12 mouse cellular contexts compared by ENCODE assay signal in the genomic region with DNA sequence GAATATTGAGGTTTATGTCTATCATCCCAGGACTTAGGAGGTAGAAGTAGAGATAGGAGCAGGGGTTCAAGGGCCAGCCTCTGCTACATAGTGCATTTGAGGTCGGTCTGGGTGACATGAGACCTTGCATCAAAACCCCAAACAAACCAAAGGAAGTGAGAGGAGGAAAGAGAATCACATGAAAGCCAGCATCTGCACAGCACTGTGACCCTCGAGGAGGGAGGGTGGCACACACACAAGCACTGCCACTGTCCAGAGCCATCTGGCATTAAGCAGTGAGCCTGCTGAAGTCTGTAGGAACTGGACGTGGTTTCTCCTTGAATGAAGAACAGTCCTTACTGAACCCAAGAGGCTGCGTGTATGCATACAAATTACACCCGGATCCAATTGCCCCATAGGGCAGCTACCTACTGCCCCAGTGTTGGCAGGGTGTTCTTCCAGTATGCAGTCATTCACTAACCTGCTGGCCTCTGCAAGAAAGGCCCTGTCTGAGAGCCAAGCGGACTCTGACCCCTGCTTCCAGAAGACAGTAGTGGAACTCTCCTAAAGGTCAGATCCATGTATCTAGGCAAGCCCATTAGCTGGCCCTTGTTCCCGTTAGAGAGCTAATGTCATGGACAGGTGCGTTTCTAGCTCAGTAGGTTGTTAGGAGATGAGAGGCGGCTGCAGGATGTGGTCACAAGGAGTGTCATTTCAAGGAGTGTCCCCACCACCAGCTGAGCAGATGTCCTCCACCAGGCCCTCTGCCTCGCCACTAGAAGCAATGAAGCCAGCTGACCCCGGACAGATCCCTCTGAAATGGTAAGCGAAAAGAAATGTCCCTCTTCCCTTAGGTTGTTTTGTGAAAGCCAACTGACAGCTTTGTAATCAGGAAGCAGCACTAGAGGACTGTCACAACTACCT. TPM values are rescaled to one million over a fixed set of nuclear protein-coding genes. Genes with fewer than 3 reads are reported as not detected.
DNase-seq lines count a peak whose midpoint lies in the region; ATAC-seq and TF ChIP-seq lines count a peak whose summit lies in the region.
"Had no signal": no experiment of that assay in that cellular context is flagged by ENCODE, and none has a peak within 500 bp of the region (broad histone marks: within the 10 kb centered on the region; RNA-seq: fewer than 3 reads in every experiment).

No protein-coding gene starts in this region.

- peak; percentile 69 for ATAC-seq in common myeloid progenitor, adult 5-6 weeks (replicated peaks; ENCODE audit: low read depth, poor library complexity, severe bottlenecking)
- peak; percentile 64 for ATAC-seq in intestine, embryonic 16.5 days

- no peaks in the 10 kb centered on the region for H3K27me3 ChIP-seq in intestine, embryonic 16.5 days (replicated peaks; ENCODE audit: control insufficient read depth, insufficient read depth, low read length)
- no peaks in the 10 kb centered on the region for H3K27me3 ChIP-seq in splenic B cell, adult 2 months (ENCODE audit: control insufficient read depth, insufficient read depth, low read length, poor library complexity, severe bottlenecking)
- H3K27me3 ChIP-seq: forebrain, embryonic 12.5 days; liver, embryonic 13.5 days had no signal

- no peaks in the 10 kb centered on the region for H3K36me3 ChIP-seq in intestine, embryonic 16.5 days (ENCODE audit: control insufficient read depth, insufficient read depth, low read length)
- no peaks in the 10 kb centered on the region for H3K36me3 ChIP-seq in splenic B cell, adult 2 months (ENCODE audit: control insufficient read depth, insufficient read depth, low read length, poor library complexity, severe bottlenecking)
- H3K36me3 ChIP-seq: forebrain, embryonic 12.5 days; hindbrain, embryonic 15.5 days; liver, embryonic 13.5 days had no signal

- no peak for TF ChIP-seq CTCF in layer of hippocampus, adult 2 months (conservative IDR thresholded peaks at IDR 0.05)

- H3K9ac ChIP-seq in intestine, embryonic 16.5 days (ENCODE audit: low read depth, low read length), result no peak overlapping the region
- H3K9ac ChIP-seq: forebrain, embryonic 12.5 days; hindbrain, embryonic 15.5 days; liver, embryonic 13.5 days had no signal

- H3K4me1 ChIP-seq in intestine, embryonic 16.5 days (ENCODE audit: control insufficient read depth, insufficient read depth, low read length), result peaks cover 16% of the 10 kb centered on the region
- H3K4me1 ChIP-seq: forebrain, embryonic 12.5 days; hindbrain, embryonic 15.5 days; liver, embryonic 13.5 days had no signal

- no peak overlapping the region for H3K4me3 ChIP-seq in layer of hippocampus, adult 2 months
- no peak overlapping the region for H3K4me3 ChIP-seq in intestine, embryonic 16.5 days (ENCODE audit: low read length)
- H3K4me3 ChIP-seq: forebrain, embryonic 12.5 days; hindbrain, embryonic 15.5 days; liver, embryonic 13.5 days had no signal

- WGBS in intestine, embryonic 16.5 days, result 76% methylated on average over 12 of the region's 12 CpGs

- H3K27ac ChIP-seq in layer of hippocampus, adult 2 months, result peak overlapping the region; percentile 43; the same call in 1 of the 2 replicates
- H3K27ac ChIP-seq in intestine, embryonic 16.5 days (ENCODE audit: low read length), result no peak overlapping the region
- H3K27ac ChIP-seq: forebrain, embryonic 12.5 days; liver, embryonic 13.5 days had no signal

- H3K9me3 ChIP-seq in intestine, embryonic 16.5 days (ENCODE audit: control insufficient read depth, low read length), result no peaks in the 10 kb centered on the region
- H3K9me3 ChIP-seq: forebrain, embryonic 12.5 days; hindbrain, embryonic 15.5 days; liver, embryonic 13.5 days had no signal

- H3K4me2 ChIP-seq in intestine, embryonic 16.5 days (ENCODE audit: low read depth, low read length), result no peak overlapping the region
- H3K4me2 ChIP-seq: forebrain, embryonic 12.5 days; hindbrain, embryonic 15.5 days; liver, embryonic 13.5 days; midbrain, embryonic 11.5 days had no signal

- no peak for DNase-seq in layer of hippocampus, adult 2 months (ENCODE audit: low spot score in 2 of 2)
- no peak for DNase-seq in layer of hippocampus, adult 11-12 months (ENCODE audit: low spot score)
- DNase-seq in splenic B cell, adult 2 months (ENCODE audit: low read depth, low spot score), result peak; percentile 8
- DNase-seq in urinary bladder, postnatal 4 days (ENCODE audit: low spot score in 2 of 2), result no peak
- no peak for DNase-seq in urinary bladder, postnatal 36 days (ENCODE audit: low spot score in 2 of 2)
- DNase-seq: cerebellum, adult 2 months; liver, embryonic 13.5 days had no signal

RNA-seq across cellular contexts. Expression of gene Sema4c, which starts 46.4 kb away (rescaled TPM):
- 10 to 100 TPM; 13.4 to 13.6 TPM for total RNA-seq in layer of hippocampus, adult 2 months (2021)
- total RNA-seq in common myeloid progenitor, adult 5-6 weeks (2017), result 2.4 and 2.6 TPM in 2 replicates
- 7.4 and 7.9 TPM in 2 replicates for polyA plus RNA-seq in intestine, embryonic 16.5 days (2015; fragmentation: Nextera tagmentation; extraction: Ambion mirVana)

RNA-seq across cellular contexts. Expression of gene Ankrd39, which starts 57.3 kb away (rescaled TPM):
- 10 to 100 TPM; 13.4 to 13.7 TPM for total RNA-seq in layer of hippocampus, adult 2 months (2021)
- total RNA-seq in common myeloid progenitor, adult 5-6 weeks (2017), result 1.1 and 9.0 TPM in 2 replicates
- 23.6 and 26.8 TPM in 2 replicates for polyA plus RNA-seq in intestine, embryonic 16.5 days (2015; fragmentation: Nextera tagmentation; extraction: Ambion mirVana)
